Mouse (Mus musculus): ENCODE data around the gene Trim66. TPM values are rescaled to one million over a fixed set of nuclear protein-coding genes. Genes with fewer than 3 reads are reported as not detected.

Trim66 gene
- 0.91 and 1.4 TPM in 2 replicates for polyA plus RNA-seq (2015; fragmentation: Nextera tagmentation; extraction: Ambion mirVana)

DNA sequence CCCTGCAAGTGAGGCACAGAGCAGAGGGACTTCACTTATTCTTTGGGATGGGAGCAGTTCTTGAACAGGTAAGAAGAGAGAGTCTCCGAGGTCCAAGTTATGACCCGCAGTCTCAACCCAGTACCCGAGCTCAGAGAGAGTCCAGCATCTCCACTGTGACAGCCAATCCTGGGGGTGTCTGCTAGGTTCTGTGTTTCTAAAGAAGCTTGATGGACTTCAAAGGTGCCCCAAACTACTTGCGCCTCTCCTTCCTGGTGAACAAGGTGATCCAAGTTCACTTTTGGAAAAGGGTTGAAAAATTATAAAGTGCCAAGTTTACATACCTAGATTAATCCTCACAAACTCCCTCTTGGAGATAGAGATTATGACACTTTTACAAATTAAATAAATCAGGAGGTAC lies at the start of gene Trim66:
TSS of gene Trim66 (minus strand) at position 101 of the 400 bp plus-strand sequence.
- 96% methylated on average over 4 of the region's 4 CpGs for WGBS
- ATAC-seq: 0 out of 2 replicates have a peak, but pooled peaks have one; percentile 14
- H3K4me2 ChIP-seq (ENCODE audit: low read length): no peak within 1 kb of the TSS
- H3K4me3 ChIP-seq (ENCODE audit: low read length): no peak within 1 kb of the TSS
- no peaks in the 10 kb centered on the region for H3K27me3 ChIP-seq (replicated peaks; ENCODE audit: control insufficient read depth, insufficient read depth, low read length)
- H3K9me3 ChIP-seq (ENCODE audit: control insufficient read depth, low read length): no peaks in the 10 kb centered on the region
- peaks cover 3% of the 10 kb centered on the region; the same call in 1 of the 2 replicates for H3K4me1 ChIP-seq (ENCODE audit: control insufficient read depth, insufficient read depth, low read depth, low read length)
- no peaks in the 10 kb centered on the region for H3K36me3 ChIP-seq (ENCODE audit: control insufficient read depth, insufficient read depth, low read length)
- no peak within 1 kb of the TSS for H3K27ac ChIP-seq (ENCODE audit: low read depth, low read length)
- H3K9ac ChIP-seq (ENCODE audit: low read depth, low read length): no peak within 1 kb of the TSS

DNA sequence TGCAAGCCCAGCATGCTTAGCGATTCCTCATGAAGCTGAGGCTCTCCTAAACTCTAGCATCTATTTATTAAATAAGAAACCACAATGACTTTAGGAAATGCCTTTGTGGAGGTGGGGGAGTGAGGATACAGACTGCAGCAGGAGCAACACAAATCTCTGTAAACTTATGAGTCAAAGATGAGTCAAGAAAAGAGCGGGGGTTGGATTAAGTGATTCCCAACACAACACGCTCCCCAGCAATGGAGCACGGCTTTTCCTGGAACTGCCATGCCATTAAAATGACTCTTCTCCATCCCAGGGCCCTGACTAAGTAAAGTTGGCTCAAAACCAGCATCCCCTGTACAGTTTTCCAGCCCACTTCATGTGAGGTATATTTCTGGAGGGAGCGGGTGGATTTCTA lies 38.8 kb upstream of the Trim66 start:
- H3K36me3 ChIP-seq (ENCODE audit: control insufficient read depth, insufficient read depth, low read length): no peaks in the 10 kb centered on the region
- no peak overlapping the region for H3K4me2 ChIP-seq (ENCODE audit: low read length)
- no peaks in the 10 kb centered on the region for H3K27me3 ChIP-seq (replicated peaks; ENCODE audit: control insufficient read depth, insufficient read depth, low read length)
- H3K4me3 ChIP-seq (ENCODE audit: low read length): no peak overlapping the region
- no peaks in the 10 kb centered on the region for H3K4me1 ChIP-seq (ENCODE audit: control insufficient read depth, insufficient read depth, low read depth, low read length)
- no peak for ATAC-seq
- no peak overlapping the region for H3K27ac ChIP-seq (ENCODE audit: low read depth, low read length)
- no peak overlapping the region for H3K9ac ChIP-seq (ENCODE audit: low read depth, low read length)
- WGBS: 97% methylated on average over 5 of the region's 5 CpGs
- H3K9me3 ChIP-seq (ENCODE audit: control insufficient read depth, low read length): no peaks in the 10 kb centered on the region

DNA sequence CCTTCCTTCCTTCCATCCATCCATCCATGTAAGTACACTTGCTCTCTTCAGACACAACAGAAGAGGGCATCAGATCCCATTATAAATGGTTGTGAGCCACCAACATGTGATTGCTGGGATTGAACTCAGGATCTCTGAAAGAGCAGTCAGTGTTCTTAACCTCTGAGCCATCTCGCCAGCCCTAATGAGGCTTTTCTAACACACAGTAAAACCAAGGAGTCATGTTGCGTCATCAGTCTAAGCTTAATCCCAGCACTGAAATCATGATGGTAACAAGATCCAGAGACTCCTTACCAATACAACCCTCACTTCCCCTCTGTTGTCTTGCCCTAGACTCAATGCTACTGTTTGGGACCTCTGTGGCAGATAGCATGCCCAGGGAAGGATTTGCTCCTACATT lies 38.3 kb upstream of the Trim66 start:
- Histone ChIP-seq H3K4me3 (ENCODE audit: low read length) (no peak overlapping the region), H3K9me3 (ENCODE audit: control insufficient read depth, low read length) (no peaks in the 10 kb centered on the region), H3K27me3 (replicated peaks; ENCODE audit: control insufficient read depth, insufficient read depth, low read length) (no peaks in the 10 kb centered on the region), H3K27ac (ENCODE audit: low read depth, low read length) (no peak overlapping the region), H3K4me2 (ENCODE audit: low read length) (no peak overlapping the region), H3K36me3 (ENCODE audit: control insufficient read depth, insufficient read depth, low read length) (no peaks in the 10 kb centered on the region), H3K9ac (ENCODE audit: low read depth, low read length) (no peak overlapping the region), H3K4me1 (ENCODE audit: control insufficient read depth, insufficient read depth, low read depth, low read length) (no peaks in the 10 kb centered on the region)
- WGBS: 92% methylated on average over 2 of the region's 2 CpGs
- ATAC-seq: no peak

DNA sequence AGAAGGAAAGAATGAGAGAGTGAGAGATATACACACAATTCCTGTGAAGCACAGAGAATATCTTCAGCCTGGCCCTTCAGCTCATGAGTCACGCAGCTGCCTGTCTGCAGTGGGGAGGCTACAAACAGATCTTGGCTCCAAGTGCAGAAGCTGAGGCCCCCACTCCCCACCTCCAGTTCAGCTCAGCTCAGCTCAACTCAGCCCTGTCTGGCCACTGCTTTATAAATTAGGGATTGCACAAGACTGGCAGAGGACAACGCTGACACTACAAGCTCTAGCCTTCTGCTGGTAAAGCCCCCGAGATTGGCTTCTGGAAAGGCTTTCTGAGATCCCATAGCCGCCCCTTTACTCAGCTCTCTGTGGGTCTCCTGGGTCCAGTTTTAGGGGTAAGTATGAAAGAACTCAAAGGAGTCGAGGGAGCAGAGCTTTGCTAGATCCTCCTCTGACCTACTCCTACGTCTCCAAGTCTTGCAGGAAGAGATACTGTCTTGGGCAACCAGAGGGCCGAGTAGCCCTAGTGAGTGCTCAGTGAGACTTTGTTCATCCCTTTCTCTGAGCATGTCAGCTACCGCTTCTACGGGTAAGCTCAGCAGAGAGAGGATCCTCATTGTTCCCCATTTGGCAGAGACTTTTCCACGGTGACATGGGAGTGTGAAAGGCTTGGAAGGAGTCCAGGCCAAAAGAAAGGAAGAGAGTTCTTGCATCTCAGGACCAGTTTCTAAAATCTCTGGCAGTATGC lies 37.5 kb upstream of the Trim66 start:
- no peaks in the 10 kb centered on the region for H3K4me1 ChIP-seq (ENCODE audit: control insufficient read depth, insufficient read depth, low read depth, low read length)
- H3K9ac ChIP-seq (ENCODE audit: low read depth, low read length): no peak overlapping the region
- no peaks in the 10 kb centered on the region for H3K36me3 ChIP-seq (ENCODE audit: control insufficient read depth, insufficient read depth, low read length)
- H3K4me2 ChIP-seq (ENCODE audit: low read length): no peak overlapping the region
- no peak; the same call in 1 of the 2 replicates for ATAC-seq
- peak overlapping the region; percentile 1; the same call in 1 of the 2 replicates for H3K27ac ChIP-seq (ENCODE audit: low read depth, low read length)
- H3K27me3 ChIP-seq (replicated peaks; ENCODE audit: control insufficient read depth, insufficient read depth, low read length): no peaks in the 10 kb centered on the region
- H3K4me3 ChIP-seq (ENCODE audit: low read length): no peak overlapping the region
- WGBS: 73% methylated on average over 10 of the region's 10 CpGs
- no peaks in the 10 kb centered on the region for H3K9me3 ChIP-seq (ENCODE audit: control insufficient read depth, low read length)

DNA sequence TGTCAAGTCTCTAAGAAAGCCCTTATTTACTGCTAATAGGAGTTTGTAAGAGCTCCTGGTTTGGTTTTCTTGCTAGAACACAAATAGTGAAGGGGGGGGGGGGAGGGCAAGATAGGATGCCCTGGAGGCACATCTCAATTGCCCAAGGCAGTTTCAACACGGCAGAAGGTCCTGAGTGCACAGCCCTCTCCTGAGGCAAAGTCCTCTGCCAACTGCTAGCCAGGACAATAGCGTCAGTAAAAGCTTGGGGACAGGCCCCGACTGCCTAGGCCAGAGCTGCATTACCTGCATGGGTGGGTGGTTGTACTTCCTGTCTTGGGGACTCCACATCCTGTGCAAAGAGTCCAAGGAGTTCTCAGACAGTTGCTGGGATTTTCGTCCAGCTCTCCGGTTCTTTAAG lies 36.9 kb upstream of the Trim66 start:
- no peak overlapping the region for H3K4me3 ChIP-seq (ENCODE audit: low read length)
- no peaks in the 10 kb centered on the region for H3K9me3 ChIP-seq (ENCODE audit: control insufficient read depth, low read length)
- no peaks in the 10 kb centered on the region for H3K27me3 ChIP-seq (replicated peaks; ENCODE audit: control insufficient read depth, insufficient read depth, low read length)
- H3K27ac ChIP-seq (ENCODE audit: low read depth, low read length): no peak overlapping the region
- ATAC-seq: no peak
- no peak overlapping the region for H3K4me2 ChIP-seq (ENCODE audit: low read length)
- H3K36me3 ChIP-seq (ENCODE audit: control insufficient read depth, insufficient read depth, low read length): no peaks in the 10 kb centered on the region
- no peak overlapping the region for H3K9ac ChIP-seq (ENCODE audit: low read depth, low read length)
- WGBS: 73% methylated on average over 5 of the region's 5 CpGs
- no peaks in the 10 kb centered on the region for H3K4me1 ChIP-seq (ENCODE audit: control insufficient read depth, insufficient read depth, low read depth, low read length)

- H3K9ac ChIP-seq (ENCODE audit: low read depth, low read length): no peak overlapping the region
Measured at GRCm38 (mm10) chr7:109542364-109542628, 34.4 kb upstream of the Trim66 start.

GRCm38 (mm10) chr7:109541609-109542363 lies 33.9 kb upstream of the Trim66 start:
- H3K4me1 ChIP-seq (ENCODE audit: control insufficient read depth, insufficient read depth, low read depth, low read length): peaks cover 2% of the 10 kb centered on the region
- H3K4me2 ChIP-seq (ENCODE audit: low read length): no peak overlapping the region
- no peaks in the 10 kb centered on the region for H3K36me3 ChIP-seq (ENCODE audit: control insufficient read depth, insufficient read depth, low read length)
- no peak overlapping the region for H3K4me3 ChIP-seq (ENCODE audit: low read length)
- H3K27me3 ChIP-seq (replicated peaks; ENCODE audit: control insufficient read depth, insufficient read depth, low read length): no peaks in the 10 kb centered on the region
- no peaks in the 10 kb centered on the region for H3K9me3 ChIP-seq (ENCODE audit: control insufficient read depth, low read length)
- WGBS: 91% methylated on average over 10 of the region's 10 CpGs
- ATAC-seq: no peak
- H3K27ac ChIP-seq (ENCODE audit: low read depth, low read length): no peak overlapping the region
- no peak overlapping the region for H3K9ac ChIP-seq (ENCODE audit: low read depth, low read length)

More at GRCm38 (mm10) chr7:109542364-109542628, 34.4 kb upstream of the Trim66 start:
- Histone ChIP-seq H3K4me1 (ENCODE audit: control insufficient read depth, insufficient read depth, low read depth, low read length) (no peaks in the 10 kb centered on the region), H3K36me3 (ENCODE audit: control insufficient read depth, insufficient read depth, low read length) (no peaks in the 10 kb centered on the region), H3K27ac (ENCODE audit: low read depth, low read length) (no peak overlapping the region), H3K27me3 (replicated peaks; ENCODE audit: control insufficient read depth, insufficient read depth, low read length) (no peaks in the 10 kb centered on the region), H3K4me3 (ENCODE audit: low read length) (no peak overlapping the region), H3K4me2 (ENCODE audit: low read length) (no peak overlapping the region), H3K9me3 (ENCODE audit: control insufficient read depth, low read length) (no peaks in the 10 kb centered on the region)
- WGBS: 95% methylated on average over 3 of the region's 3 CpGs
- ATAC-seq: no peak

DNA sequence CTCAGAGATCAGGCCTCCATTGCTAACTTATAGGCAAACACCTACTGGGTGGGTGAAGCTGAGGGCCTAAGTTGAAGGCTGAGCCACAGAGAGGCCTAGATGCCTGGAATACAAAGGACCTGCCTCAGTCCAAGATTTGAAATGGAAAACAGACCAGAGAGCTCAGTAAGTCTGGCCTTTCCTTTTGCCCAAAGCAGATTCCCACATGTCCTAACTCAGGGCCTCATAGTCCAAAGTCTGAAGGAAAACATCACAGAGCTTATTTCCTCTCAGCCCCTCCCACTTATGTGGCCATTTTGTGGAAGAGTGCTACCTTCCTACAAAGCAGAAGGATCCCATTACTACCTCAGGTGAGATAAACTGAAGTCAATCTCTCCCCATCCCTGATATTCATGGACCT lies 33.0 kb upstream of the Trim66 start:
- ATAC-seq: no peak
- no peaks in the 10 kb centered on the region for H3K36me3 ChIP-seq (ENCODE audit: control insufficient read depth, insufficient read depth, low read length)
- H3K4me1 ChIP-seq (ENCODE audit: control insufficient read depth, insufficient read depth, low read depth, low read length): peaks cover 10% of the 10 kb centered on the region
- H3K9ac ChIP-seq (ENCODE audit: low read depth, low read length): no peak overlapping the region
- H3K9me3 ChIP-seq (ENCODE audit: control insufficient read depth, low read length): no peaks in the 10 kb centered on the region
- no peak overlapping the region for H3K27ac ChIP-seq (ENCODE audit: low read depth, low read length)
- H3K4me2 ChIP-seq (ENCODE audit: low read length): no peak overlapping the region
- no peak overlapping the region for H3K4me3 ChIP-seq (ENCODE audit: low read length)
- no peaks in the 10 kb centered on the region for H3K27me3 ChIP-seq (replicated peaks; ENCODE audit: control insufficient read depth, insufficient read depth, low read length)

- Histone ChIP-seq H3K4me2 (ENCODE audit: low read length) (no peak overlapping the region), H3K36me3 (ENCODE audit: control insufficient read depth, insufficient read depth, low read length) (no peaks in the 10 kb centered on the region)
Measured at GRCm38 (mm10) chr7:109536451-109536946, 28.6 kb upstream of the Trim66 start.

More at GRCm38 (mm10) chr7:109536451-109536946, 28.6 kb upstream of the Trim66 start:
- H3K27ac ChIP-seq (ENCODE audit: low read depth, low read length): peak overlapping the region; percentile 64
- no peaks in the 10 kb centered on the region for H3K27me3 ChIP-seq (replicated peaks; ENCODE audit: control insufficient read depth, insufficient read depth, low read length)
- peak; percentile 93 for ATAC-seq
- no peaks in the 10 kb centered on the region for H3K9me3 ChIP-seq (ENCODE audit: control insufficient read depth, low read length)
- peaks cover 11% of the 10 kb centered on the region for H3K4me1 ChIP-seq (ENCODE audit: control insufficient read depth, insufficient read depth, low read depth, low read length)
- 29% methylated on average over 4 of the region's 4 CpGs for WGBS
- H3K9ac ChIP-seq (ENCODE audit: low read depth, low read length): no peak overlapping the region
- H3K4me3 ChIP-seq (ENCODE audit: low read length): no peak overlapping the region
